Mouse (Mus musculus): ENCODE measurements around the gene Scd3. TPM values are rescaled to one million over a fixed set of nuclear protein-coding genes. Genes with fewer than 3 reads are reported as not detected.

The Scd3 gene
- polyA plus RNA-seq, 2 experiments = not detected

GRCm38 (mm10) chr19:44229776-44230175 lies 26.7 kb downstream of the Scd3 start:
- Histone ChIP-seq H3K4me3 (ENCODE audit: insufficient read depth in 1 of 2, low read depth in 2 of 2, low read length in 2 of 2) (no peak overlapping the region), H3K27ac (no peak overlapping the region), H3K36me3 (replicated peaks; ENCODE audit: control insufficient read depth, insufficient read depth, low read depth) (no peaks in the 10 kb centered on the region), H3K4me2 (ENCODE audit: low read depth) (no peak overlapping the region), H3K9ac (replicated peaks) (no peak overlapping the region), H3K4me1 (replicated peaks; ENCODE audit: control insufficient read depth in 2 of 2, insufficient read depth in 2 of 2, low read length in 1 of 2) (no peaks in the 10 kb centered on the region), H3K27me3 (ENCODE audit: control insufficient read depth, insufficient read depth, low read length) (no peaks in the 10 kb centered on the region; the same call in 1 of the 2 replicates), H3K9me3 (ENCODE audit: control insufficient read depth, low read length) (no peaks in the 10 kb centered on the region)
- DNase-seq (ENCODE audit: low read depth in 3 of 3, low spot score in 3 of 3) = no peak
- no peak for ATAC-seq (ENCODE audit: insufficient read depth)
- 45% methylated on average over 2 of the region's 2 CpGs for WGBS (ENCODE audit: insufficient replicate concordance)
- TF ChIP-seq CTCF (IDR thresholded peaks at IDR 0.05; ENCODE audit: low read depth) (no peak), EP300 (IDR thresholded peaks at IDR 0.05; ENCODE audit: low read depth) (no peak)

GRCm38 (mm10) chr19:44230212-44230611 lies 27.1 kb downstream of the Scd3 start:
- Histone ChIP-seq H3K36me3 (replicated peaks; ENCODE audit: control insufficient read depth, insufficient read depth, low read depth) (no peaks in the 10 kb centered on the region), H3K4me3 (ENCODE audit: insufficient read depth in 1 of 2, low read depth in 2 of 2, low read length in 2 of 2) (no peak overlapping the region), H3K4me1 (replicated peaks; ENCODE audit: control insufficient read depth in 2 of 2, insufficient read depth in 2 of 2, low read length in 1 of 2) (no peaks in the 10 kb centered on the region), H3K27ac (no peak overlapping the region), H3K9me3 (ENCODE audit: control insufficient read depth, low read length) (no peaks in the 10 kb centered on the region), H3K4me2 (ENCODE audit: low read depth) (no peak overlapping the region), H3K27me3 (ENCODE audit: control insufficient read depth, insufficient read depth, low read length) (no peaks in the 10 kb centered on the region; the same call in 1 of the 2 replicates), H3K9ac (replicated peaks) (no peak overlapping the region)
- 52% methylated on average over 3 of the region's 3 CpGs for WGBS (ENCODE audit: insufficient replicate concordance)
- ATAC-seq (ENCODE audit: insufficient read depth) (no peak), DNase-seq (ENCODE audit: low read depth in 3 of 3, low spot score in 3 of 3) (no peak)
- TF ChIP-seq CTCF (IDR thresholded peaks at IDR 0.05; ENCODE audit: low read depth) = no peak
- no peak for TF ChIP-seq EP300 (IDR thresholded peaks at IDR 0.05; ENCODE audit: low read depth)

GRCm38 (mm10) chr19:44231608-44232151 lies 28.6 kb downstream of the Scd3 start:
- H3K9me3 ChIP-seq (ENCODE audit: control insufficient read depth, low read length) = no peaks in the 10 kb centered on the region
- no peaks in the 10 kb centered on the region for H3K4me1 ChIP-seq (replicated peaks; ENCODE audit: control insufficient read depth in 2 of 2, insufficient read depth in 2 of 2, low read length in 1 of 2)
- DNase-seq (ENCODE audit: low read depth in 3 of 3, low spot score in 3 of 3) (no peak), ATAC-seq (ENCODE audit: insufficient read depth) (no peak)
- no peaks in the 10 kb centered on the region; the same call in 1 of the 2 replicates for H3K27me3 ChIP-seq (ENCODE audit: control insufficient read depth, insufficient read depth, low read length)
- TF ChIP-seq CTCF (IDR thresholded peaks at IDR 0.05; ENCODE audit: low read depth) = no peak
- no peak for TF ChIP-seq EP300 (IDR thresholded peaks at IDR 0.05; ENCODE audit: low read depth)
- no peak overlapping the region for H3K9ac ChIP-seq (replicated peaks)
- H3K27ac ChIP-seq = no peak overlapping the region
- no peaks in the 10 kb centered on the region for H3K36me3 ChIP-seq (replicated peaks; ENCODE audit: control insufficient read depth, insufficient read depth, low read depth)
- WGBS (ENCODE audit: insufficient replicate concordance) = 27% methylated on average over 4 of the region's 4 CpGs
- no peak overlapping the region for H3K4me2 ChIP-seq (ENCODE audit: low read depth)
- no peak overlapping the region for H3K4me3 ChIP-seq (ENCODE audit: insufficient read depth in 1 of 2, low read depth in 2 of 2, low read length in 2 of 2)

GRCm38 (mm10) chr19:44237471-44238006 lies 34.5 kb downstream of the Scd3 start:
- Histone ChIP-seq H3K4me1 (replicated peaks; ENCODE audit: control insufficient read depth in 2 of 2, insufficient read depth in 2 of 2, low read length in 1 of 2) (peaks cover 0 to 2% of the 10 kb centered on the region in 2 experiments; a peak in 1 of 4 replicates), H3K27me3 (ENCODE audit: control insufficient read depth, insufficient read depth, low read length) (no peaks in the 10 kb centered on the region), H3K9ac (replicated peaks) (no peak overlapping the region), H3K9me3 (ENCODE audit: control insufficient read depth, low read length) (no peaks in the 10 kb centered on the region), H3K27ac (no peak overlapping the region), H3K4me3 (ENCODE audit: insufficient read depth in 1 of 2, low read depth in 2 of 2, low read length in 2 of 2) (no peak overlapping the region), H3K4me2 (ENCODE audit: low read depth) (no peak overlapping the region), H3K36me3 (replicated peaks; ENCODE audit: control insufficient read depth, insufficient read depth, low read depth) (no peaks in the 10 kb centered on the region)
- no peak for DNase-seq (ENCODE audit: low read depth in 3 of 3, low spot score in 3 of 3)
- WGBS (ENCODE audit: insufficient replicate concordance) = 16% methylated on average over 19 of the region's 19 CpGs
- no peak for ATAC-seq (ENCODE audit: insufficient read depth)
- no peak for TF ChIP-seq EP300 (IDR thresholded peaks at IDR 0.05; ENCODE audit: low read depth)

- TF ChIP-seq EP300 (IDR thresholded peaks at IDR 0.05; ENCODE audit: low read depth) (no peak), CTCF (IDR thresholded peaks at IDR 0.05; ENCODE audit: low read depth) (no peak)
- ATAC-seq (ENCODE audit: insufficient read depth) (no peak), DNase-seq (ENCODE audit: low read depth in 3 of 3, low spot score in 3 of 3) (no peak)
- Histone ChIP-seq H3K4me1 (replicated peaks; ENCODE audit: control insufficient read depth in 2 of 2, insufficient read depth in 2 of 2, low read length in 1 of 2) (peaks cover 0 to 2% of the 10 kb centered on the region in 2 experiments; a peak in 1 of 4 replicates), H3K36me3 (replicated peaks; ENCODE audit: control insufficient read depth, insufficient read depth, low read depth) (no peaks in the 10 kb centered on the region), H3K27me3 (ENCODE audit: control insufficient read depth, insufficient read depth, low read length) (no peaks in the 10 kb centered on the region), H3K9ac (replicated peaks) (no peak overlapping the region), H3K4me2 (ENCODE audit: low read depth) (no peak overlapping the region), H3K4me3 (ENCODE audit: insufficient read depth in 1 of 2, low read depth in 2 of 2, low read length in 2 of 2) (no peak overlapping the region), H3K27ac (no peak overlapping the region), H3K9me3 (ENCODE audit: control insufficient read depth, low read length) (no peaks in the 10 kb centered on the region)
- WGBS (ENCODE audit: insufficient replicate concordance) = 43% methylated on average over 2 of the region's 2 CpGs
Measured at GRCm38 (mm10) chr19:44238906-44239305, 35.8 kb downstream of the Scd3 start.
